Mouse (Mus musculus): ENCODE results near the gene Map3k4. TPM values are rescaled to one million over a fixed set of nuclear protein-coding genes. Genes with fewer than 3 reads are reported as not detected.
"Not testable (repeated sequence)": the region's sequence is repeated elsewhere in the genome, so short reads cannot be mapped to it uniquely, and the experiment has no call there.

Gene Map3k4
- total RNA-seq, 1 experiment from 2014 or later = 22.5 TPM

DNA sequence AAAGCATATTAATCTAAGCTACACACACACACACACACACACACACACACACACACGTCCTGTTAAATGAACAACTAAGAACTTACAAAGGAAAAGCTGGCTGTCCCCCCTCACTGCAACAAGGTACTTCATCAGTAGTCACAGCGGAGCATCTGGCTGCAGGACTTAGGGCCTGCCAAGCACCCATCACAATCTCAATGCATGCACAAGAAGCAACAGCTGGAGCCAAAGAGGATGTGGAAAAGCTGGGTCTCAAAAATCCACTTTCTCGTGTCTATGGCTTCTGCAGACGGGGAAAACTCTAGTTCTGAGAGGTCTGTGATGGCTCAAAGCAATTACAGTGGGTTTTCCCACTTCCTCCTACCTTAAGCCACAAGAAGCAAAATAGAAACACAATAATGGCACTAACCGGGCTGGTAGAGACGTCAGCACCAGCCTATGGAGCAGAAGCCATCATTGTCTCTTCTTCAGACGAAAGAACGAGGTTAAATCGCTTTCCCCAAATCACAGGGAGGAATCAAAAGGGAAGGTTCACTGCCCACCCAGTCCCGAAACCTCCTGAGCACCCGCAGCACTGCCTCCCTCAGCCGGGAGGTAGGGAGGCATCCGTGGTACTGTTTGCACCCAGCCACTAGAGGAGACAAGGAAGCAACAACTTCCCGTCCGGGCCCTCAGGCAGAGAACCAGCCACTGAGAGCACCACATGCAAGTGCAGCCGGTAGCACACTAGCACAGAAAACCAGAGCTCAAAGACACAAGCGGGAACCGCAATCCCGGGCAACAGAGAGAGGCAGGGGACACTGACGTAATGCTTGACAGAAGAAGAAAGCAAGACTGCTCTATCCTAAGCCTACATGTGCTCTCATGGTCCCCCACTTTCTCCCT, 11.1 kb downstream of the Map3k4 start:
- DNase-seq = no peak

DNA sequence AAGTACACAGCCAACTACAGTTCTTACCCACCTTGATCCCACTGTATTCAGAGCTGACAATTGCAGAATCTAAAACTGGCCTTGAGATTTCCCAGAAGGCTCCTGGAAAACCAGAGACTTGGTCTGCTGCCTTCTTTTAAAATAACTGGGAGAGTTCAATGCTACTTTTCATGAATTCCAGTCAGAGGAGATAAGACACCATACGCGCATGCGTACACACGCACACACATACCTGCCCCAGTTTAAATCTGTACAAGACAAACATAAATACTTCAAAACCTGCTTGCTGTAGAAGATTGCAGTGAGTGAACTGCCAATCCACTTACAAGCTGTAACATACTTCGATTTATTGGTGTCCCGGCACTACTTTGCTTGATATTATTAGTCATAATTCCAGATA, 13.9 kb downstream of the Map3k4 start:
- no peak for DNase-seq

DNA sequence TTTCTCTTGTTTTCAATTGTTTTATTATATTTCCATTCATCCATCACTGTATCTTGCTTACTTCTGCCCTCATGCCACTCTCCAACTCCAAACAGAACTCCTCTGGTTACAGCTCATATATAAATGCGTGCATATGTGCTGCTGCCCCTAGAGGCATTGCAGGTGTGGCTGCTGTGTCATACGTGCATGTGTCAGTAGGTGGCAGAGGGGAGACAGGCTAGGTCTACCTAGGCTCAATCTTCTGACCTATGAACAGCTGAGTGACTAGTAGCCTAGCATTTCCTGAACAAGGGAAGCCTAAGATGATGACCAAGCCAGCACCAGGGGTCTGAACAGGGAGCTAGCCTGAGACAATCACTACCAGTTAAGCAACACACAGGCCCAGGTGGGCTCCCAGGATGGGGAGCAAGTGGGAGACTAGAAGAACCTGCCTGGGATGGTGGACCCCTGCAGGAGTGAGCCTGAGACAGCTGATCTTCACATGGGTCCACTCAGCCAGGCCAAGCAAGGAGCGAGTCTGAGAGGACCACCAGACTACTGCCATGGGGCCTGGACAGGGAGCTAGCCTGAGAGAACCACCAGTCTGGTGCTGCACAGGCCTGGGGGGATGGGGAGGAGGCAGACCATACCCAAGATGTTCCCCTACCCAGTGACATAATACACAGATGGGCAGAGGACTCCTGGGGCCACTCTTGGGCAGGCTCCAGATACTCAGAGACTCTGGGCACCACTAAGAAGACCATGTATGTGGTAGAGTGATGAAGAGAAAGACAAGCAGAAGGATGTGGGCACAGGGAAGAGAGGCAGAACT, 17.5 kb downstream of the Map3k4 start:
- DNase-seq = peak; percentile 43

DNA sequence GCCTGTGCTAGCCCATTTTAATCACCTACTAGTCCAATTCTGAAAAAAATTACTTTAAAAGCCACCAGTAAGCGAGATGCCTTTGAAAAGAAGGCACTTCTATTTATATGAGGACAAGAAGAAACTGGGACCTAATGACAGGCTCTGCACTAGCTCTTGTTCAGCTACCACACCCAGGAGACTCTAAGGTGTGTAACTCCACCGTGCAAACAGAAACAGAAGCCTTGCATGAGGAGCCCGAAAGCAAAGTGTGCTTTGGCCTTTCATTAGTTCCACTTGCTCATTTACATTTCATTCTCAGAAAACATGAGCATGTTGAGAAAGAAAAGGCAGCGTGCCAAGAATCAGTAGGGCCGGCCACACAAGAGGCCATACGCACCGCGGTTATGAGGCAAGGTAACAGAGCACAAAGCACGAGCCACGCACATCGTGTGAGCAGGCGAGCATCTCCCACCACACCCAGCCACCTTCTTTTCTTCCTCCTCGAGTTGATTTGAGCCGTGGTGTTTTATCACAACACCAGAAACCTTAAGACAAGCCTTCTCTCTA, 18.4 kb downstream of the Map3k4 start:
- DNase-seq = peak; percentile 32

DNA sequence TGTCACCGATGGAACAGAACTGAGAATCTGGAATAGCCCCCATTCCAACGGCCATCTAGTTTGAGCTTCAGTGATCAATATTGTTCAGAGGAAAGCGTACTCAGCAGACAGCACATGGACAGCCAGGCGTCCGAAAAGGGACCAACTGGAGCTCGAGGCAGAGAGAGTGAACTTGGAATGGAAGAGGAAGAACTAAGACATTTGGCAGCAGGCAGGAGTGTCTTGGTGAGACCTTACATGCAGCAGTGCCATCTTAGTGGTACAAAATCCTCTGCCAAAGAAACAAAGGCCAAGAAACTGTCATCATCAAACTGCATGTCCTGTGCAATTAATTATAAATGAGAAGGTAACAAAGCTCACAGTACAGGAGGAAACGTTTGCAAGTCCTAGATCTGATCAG, 19.2 kb downstream of the Map3k4 start:
- no peak for DNase-seq

DNA sequence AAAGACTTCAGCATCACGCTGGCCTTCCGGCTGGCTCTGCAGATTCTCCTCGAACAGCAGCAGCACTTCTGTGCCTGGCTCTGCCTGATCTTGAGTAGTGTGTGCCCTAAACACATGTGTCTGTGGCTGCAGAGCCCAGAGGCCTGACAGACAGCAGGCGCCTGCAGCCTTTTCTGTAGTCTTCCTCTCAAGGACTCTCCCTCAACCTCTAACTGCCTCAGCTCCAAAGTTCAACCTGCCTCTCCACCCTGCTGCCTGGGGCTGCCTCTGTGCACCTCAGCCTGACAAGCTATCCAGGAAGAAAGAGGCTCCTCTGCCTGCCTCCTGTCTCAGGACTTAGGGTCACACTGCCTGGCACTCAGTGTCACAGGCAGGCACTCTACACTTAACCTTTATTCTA, 20.6 kb downstream of the Map3k4 start:
- DNase-seq = no peak

DNA sequence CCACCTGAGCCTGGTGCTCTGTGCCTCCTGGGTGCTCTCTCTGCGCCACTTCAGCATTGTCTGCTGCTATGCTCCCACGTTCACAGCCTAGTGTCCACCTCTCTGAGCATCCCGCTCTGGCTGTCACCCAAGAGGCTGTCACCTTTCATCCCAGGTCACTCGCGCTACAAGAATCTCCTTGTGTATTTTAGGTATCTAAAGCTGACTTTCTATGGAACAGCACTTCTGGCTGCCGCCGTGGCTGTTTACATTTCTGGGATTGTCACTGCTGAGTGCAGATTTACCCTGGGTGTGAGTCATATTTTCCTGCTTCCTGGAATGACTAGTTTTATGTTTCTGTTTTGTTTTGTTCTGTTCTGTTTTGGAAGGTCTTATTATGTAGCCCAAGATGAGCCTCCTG, 21.3 kb downstream of the Map3k4 start:
- DNase-seq = no peak

DNA sequence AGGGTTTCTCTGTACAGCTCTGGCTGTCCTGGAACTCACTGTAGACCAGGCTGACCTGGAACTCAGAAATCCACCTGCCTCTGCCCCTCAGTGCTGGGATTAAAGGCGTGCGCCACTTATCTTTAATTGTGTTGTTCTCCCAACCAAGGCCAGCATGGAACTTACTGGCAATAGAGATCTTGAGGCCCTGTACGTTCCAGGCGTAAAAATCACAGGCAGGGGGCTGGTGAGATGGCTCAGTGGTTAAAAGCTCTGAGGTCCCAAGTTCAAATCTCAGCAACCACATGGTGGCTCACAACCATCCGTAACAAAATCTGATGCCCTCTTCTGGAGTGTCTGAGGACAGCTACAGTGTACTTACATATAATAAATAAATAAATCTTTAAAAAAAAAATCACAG, 22.7 kb downstream of the Map3k4 start:
- not testable (repeated sequence) for DNase-seq

DNA sequence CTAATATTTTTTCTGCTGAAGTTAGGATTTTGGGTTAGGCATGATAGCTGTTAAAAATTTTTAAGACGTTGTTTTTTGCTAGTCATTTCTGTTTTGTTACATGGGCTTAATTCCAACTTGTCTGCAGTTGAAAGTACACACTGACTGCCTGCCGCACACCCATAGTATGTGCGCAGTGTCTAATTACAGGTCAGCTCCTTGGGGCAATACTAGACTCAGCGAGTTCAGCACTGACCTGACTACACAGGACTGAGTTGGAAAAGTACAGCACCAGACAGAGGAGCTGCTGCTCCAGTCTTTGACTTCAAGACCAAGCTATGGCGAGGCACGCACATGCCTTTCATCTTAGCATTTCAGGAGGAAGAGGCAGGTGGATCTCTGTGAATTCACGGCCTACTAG, 24.2 kb downstream of the Map3k4 start:
- DNase-seq = no peak

DNA sequence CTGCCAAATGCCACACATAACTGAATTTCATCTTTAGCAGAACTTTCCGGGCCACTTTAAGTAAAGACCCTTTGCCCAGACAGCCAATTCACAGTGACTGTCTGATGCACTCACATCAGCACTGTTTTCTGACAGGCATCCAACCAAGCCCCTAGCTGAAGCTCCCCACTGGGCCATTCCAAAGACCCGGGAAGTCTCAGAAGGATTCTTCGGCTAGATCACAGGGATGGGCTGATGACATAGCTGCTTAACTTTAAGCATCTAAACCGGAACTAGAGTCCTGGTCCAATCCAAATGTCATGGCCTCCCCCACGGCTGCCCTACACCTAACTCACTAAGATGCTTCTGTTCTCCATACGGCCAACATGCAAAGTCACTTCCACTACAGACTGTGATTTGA, 25.0 kb downstream of the Map3k4 start:
- peak; percentile 21 for DNase-seq

DNA sequence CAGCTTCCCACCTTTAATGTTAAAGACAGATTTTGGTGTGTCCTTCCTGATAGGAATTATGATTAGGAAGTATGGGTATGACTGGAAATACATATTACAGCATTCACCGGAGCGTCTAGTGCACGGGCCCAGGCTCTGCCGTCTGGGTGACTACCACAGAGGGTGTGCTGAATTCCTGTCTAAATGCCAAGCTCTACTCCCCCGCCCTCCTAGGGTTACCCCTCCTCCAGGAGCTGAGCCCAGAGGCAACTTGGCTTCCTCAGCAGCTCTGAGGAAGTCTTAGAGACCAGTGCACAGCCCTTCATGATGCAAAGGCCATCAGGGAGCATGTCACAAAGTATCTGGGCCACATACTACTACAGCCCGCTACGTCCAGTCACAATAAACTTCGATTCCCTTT, 25.7 kb downstream of the Map3k4 start:
- DNase-seq = peak; percentile 35

DNA sequence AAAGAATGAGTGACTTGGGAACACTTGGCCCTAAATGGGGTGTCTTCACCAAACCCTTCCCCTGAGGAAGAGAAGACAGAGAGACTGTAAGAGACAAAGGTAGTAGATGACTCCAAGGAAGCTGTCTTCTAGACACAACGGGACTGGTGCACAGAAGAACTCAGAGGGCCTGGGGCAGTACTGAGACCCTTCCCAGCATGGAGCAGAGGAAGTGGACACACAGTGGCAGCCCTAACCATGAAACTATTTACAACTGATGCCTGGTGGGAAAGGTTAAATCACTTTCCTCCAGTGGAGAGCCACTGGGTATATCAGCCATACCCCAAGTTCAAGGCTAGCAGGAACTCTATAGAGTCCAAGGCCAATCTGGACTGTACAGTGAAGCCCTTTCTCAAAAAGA, 26.2 kb downstream of the Map3k4 start:
- no peak for DNase-seq

DNA sequence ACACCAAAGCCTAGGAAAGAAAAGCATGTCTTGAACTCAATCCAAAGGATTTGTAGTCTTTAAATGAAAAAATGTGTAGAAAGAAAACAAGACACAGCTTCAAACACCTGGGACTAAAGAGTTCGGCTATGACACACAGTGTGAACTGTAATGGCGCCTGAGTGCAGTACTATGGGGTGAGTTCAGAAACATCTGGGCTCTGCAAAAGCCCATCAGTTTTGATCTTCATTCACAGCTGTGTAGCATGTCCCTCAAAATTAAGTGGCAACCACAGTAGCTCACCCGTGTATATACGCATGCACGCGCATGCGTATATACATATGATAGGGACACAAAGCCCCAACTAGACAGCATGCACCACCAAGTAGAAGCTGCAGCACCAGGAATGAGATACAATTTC, 27.4 kb downstream of the Map3k4 start:
- no peak for DNase-seq

DNA sequence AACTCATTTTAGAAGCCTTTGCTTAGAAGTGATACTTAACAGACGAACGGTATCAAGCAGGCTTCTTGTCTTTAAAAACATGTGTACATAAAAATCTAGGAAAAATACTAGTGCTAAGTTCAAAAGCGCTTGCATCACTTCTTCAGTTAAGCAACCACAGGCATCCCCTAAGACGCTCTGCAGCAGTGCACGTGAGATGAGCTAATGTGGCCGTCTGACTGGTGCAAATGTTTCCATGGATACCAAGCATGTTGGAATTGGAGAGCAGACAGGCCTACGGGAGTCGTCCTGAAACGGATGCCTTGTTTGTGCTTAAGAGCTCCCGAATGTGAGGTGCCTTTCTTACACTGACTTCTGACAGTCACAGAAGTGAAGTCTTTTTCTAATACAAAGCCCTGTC, 27.9 kb downstream of the Map3k4 start:
- DNase-seq = peak; percentile 65

DNA sequence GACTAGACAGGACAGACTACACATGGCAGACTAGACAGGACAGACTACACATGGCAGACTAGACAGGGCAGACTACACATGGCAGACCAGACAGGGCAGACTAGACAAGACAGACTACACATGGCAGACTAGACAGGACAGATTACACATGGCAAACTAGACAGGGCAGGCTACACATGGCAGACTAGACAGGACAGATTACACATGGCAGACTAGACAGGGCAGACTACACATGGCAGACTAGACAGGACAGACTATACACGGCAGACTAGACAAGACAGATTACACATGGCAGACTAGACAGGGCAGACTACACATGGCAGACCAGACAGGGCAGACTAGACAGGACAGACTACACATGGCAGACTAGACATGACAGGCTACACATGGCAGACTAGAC, 28.8 kb downstream of the Map3k4 start:
- not testable (repeated sequence) for DNase-seq

DNA sequence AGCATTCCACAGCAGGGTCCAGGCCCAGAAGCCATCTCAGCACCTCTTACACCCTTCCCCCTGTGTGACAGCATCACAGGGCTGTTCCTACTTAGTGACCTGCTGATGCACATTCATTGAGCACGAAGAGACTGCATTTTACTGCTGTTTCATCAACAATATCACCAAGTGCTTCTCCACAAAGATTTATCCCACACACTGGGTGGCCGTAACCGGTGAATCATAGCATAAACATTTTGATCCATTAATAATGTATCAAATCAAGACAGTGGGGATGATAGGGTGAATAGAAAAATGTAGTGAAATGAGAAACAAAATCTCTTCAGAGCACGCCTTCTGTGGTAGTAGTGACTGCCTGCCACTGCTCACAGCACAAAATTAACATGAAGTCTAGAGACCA, 29.7 kb downstream of the Map3k4 start:
- DNase-seq = no peak

DNA sequence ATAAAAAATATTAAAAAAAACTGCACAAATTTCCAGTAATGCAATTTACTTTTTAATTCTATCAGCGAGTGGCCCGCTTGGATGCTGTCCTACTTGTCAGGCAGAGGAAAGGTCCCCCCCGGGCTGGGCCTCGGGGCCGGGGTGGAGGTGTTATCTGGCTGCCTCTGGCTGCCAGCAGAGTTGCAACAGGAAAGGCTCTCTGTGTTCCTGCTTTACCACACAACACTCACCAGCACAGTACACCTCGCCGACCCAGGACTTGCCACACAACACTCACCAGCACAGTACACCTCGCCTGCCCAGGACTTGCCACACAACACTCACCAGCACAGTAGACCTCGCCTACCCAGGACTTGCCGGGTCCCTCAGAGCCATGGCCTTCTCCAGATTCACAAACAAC, 38.8 kb downstream of the Map3k4 start:
- peak; percentile 24 for DNase-seq

DNA sequence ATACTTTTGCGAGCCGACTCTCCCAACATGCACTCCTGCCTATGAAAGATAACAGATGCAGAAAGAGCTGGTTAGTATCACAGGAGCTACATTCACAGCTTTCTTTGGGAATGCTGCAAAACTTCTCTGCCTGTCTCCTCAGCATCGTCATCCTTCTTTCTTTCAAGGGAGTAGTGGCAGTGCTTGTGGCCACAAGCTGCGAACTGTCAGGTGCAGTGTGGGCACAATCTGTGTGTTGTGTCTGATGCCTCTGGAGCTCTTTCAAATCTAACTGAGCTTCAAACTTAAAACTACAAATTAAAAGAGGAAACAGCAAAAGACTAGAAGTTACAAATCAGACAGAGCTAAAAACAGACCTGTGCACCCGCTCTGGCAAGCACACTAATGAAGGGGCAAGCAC, 40.5 kb downstream of the Map3k4 start:
- no peak for DNase-seq

DNA sequence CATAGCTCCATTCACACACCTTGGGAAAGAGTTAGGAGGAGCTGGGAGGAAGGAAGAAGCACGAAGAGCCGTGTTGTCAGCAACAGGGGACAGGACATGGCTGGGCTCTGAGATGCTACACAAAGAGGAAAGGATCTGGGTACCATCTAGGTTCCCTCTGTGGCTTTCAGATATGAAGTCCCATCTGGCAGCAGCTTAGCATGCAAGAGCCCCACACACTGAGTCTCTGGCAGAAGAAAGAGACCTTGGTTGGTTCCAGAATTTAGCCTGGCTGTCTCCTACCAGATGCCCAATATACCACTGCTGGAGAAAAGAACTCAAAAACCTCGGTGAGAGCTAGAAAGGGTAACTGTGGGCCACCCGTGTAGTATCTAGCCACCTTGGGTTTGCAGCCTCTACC, 41.3 kb downstream of the Map3k4 start:
- no peak for DNase-seq

DNA sequence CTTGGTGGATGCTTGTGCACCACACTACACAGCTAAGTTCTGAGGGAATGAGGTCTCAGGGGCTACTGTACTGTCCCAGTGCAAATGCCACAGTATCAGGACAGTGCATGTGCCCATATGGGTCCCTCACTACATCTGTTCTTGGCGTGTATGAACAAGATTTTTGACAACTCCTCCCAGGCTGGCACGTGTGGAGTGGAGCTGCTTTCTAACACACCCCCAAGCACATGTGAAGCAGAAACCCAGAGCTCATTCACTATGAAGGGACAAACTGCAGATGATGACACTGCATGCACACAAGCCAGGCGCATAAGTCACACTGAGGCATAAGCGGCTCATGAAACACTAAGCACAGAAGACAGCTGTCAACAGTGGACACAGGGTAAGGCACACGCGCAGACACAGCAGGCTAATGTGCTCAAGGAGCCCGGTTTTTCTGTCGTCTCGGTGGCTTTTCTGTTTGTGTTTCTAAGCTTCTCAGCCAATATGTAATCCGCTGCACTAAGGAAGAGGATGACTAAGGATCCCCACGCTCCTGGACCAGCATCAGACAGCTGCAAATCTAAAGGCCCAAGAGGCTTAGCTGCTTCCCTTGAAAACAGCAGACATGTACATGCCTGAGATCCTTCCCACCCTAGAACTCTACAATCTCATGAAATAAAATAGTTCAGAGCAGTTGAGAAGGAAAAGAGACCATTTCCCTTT, 41.9 kb downstream of the Map3k4 start:
- no peak for DNase-seq

DNA sequence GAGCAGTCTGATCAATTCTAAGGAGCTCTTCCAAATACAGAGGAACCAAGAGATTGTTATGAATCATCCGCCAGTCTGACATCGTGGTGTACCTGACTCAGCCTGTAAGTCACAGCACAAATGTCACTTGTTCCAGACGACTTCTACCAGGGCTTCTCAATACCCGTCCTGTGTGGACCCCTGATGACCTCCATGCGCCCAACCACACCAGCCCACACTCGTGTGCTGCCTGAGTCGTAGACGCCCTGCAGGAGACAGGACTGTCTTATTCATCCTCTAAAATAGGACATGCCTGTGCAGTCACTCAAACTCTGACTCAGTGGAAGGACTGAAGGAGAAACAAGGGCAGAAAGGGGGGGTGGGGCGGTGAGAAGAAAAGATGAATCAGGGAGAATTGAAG, 42.8 kb downstream of the Map3k4 start:
- peak; percentile 29 for DNase-seq

DNA sequence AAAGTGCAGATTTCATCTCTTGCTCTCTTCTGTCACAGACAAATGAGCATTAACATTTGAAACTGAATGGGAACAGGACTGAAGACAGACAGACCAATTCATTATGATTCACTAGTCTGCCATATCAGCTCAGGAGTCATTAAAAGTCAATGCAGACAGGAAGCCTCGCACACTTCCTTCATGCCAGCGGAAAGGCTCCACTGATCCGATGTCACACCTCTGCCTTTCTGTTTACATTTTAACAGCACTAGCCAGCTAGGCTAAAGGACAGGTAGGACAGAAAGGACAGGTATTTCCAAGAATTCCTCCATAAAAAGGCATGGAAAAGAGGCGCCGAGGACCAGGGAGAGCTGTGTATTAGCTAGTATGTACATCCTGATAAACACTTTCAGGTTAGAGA, 45.6 kb downstream of the Map3k4 start:
- DNase-seq = no peak

DNA sequence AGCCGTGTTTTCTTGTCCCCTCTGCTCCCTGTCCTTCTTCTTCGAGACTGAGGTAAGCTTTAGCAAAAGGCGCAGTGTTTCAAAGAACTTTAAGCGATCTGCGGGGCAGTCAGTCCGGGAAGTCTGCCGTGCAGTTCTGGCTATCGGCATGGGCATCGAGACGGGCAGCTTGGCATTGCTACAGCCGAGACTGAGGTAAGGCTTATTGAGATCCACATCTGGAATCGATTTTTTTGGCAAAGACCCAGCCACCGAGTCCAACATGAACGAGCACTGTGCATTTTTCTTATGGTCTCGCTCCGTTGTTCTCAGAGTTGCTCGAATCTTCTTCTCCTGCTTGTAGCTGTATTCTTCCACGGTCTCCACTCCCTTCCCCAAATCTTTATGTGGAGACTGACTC, 46.8 kb downstream of the Map3k4 start:
- DNase-seq = no peak

All from adrenal gland, postnatal 14 days (tissue).